Mouse (Mus musculus): ENCODE data around the gene Ppp1r1b. TPM values are rescaled to one million over a fixed set of nuclear protein-coding genes. Genes with fewer than 3 reads are reported as not detected.

The Ppp1r1b gene
- 0.28 and 0.66 TPM in 2 replicates for polyA plus RNA-seq (2015; fragmentation: Nextera tagmentation; extraction: Ambion mirVana)

GRCm38 (mm10) chr11:98348083-98348961 lies at the start of gene Ppp1r1b:
TSS of gene Ppp1r1b (plus strand) at chr11:98348404.

GRCm38 (mm10) chr11:98329081-98329959 lies 18.9 kb upstream of the Ppp1r1b start, which contains the start of gene Neurod2:
TSS of gene Neurod2 (minus strand) at chr11:98329648.

GRCm38 (mm10) chr11:98358161-98359083 lies 10.2 kb downstream of the Ppp1r1b start, which contains the start of gene Stard3:
TSS of gene Stard3 (plus strand) at chr11:98358368.

GRCm38 (mm10) chr11:98383261-98384030 lies 35.2 kb downstream of the Ppp1r1b start, which contains the start of gene Tcap:
TSS of gene Tcap (plus strand) at chr11:98383811.

GRCm38 (mm10) chr11:98385638-98386585 lies 37.7 kb downstream of the Ppp1r1b start, which contains the start of gene Pnmt:
TSS of gene Pnmt (plus strand) at chr11:98386450.

GRCm38 (mm10) chr11:98400161-98400726 lies 52.0 kb downstream of the Ppp1r1b start, which contains the start of gene Pgap3:
TSS of gene Pgap3 (minus strand) at chr11:98400490.

Other genes with a start within 250 kb of the Ppp1r1b start
- 7.9 and 8.8 TPM in 2 replicates for gene Fbxl20, start 198.0 kb upstream of the Ppp1r1b start, polyA plus RNA-seq (2015; fragmentation: Nextera tagmentation; extraction: Ambion mirVana)
- gene Med1, start 155.1 kb upstream of the Ppp1r1b start, polyA plus RNA-seq (2015; fragmentation: Nextera tagmentation; extraction: Ambion mirVana), result 26.1 and 26.9 TPM in 2 replicates
- gene Cdk12, start 145.3 kb upstream of the Ppp1r1b start, polyA plus RNA-seq (2015; fragmentation: Nextera tagmentation; extraction: Ambion mirVana), result 3.9 and 4.0 TPM in 2 replicates
- not detected in 2 replicates for gene Neurod2, start 18.8 kb upstream of the Ppp1r1b start, polyA plus RNA-seq (2015; fragmentation: Nextera tagmentation; extraction: Ambion mirVana)
- 17.0 and 19.3 TPM in 2 replicates for gene Stard3, start 10.0 kb downstream of the Ppp1r1b start, polyA plus RNA-seq (2015; fragmentation: Nextera tagmentation; extraction: Ambion mirVana)
- 604 and 677 TPM in 2 replicates for gene Tcap, start 35.4 kb downstream of the Ppp1r1b start, polyA plus RNA-seq (2015; fragmentation: Nextera tagmentation; extraction: Ambion mirVana)
- gene Pnmt, start 38.0 kb downstream of the Ppp1r1b start, polyA plus RNA-seq (2015; fragmentation: Nextera tagmentation; extraction: Ambion mirVana), result 0.18 and 0.28 TPM in 2 replicates
- 4.1 and 4.3 TPM in 2 replicates for gene Pgap3, start 52.1 kb downstream of the Ppp1r1b start, polyA plus RNA-seq (2015; fragmentation: Nextera tagmentation; extraction: Ambion mirVana)
- 13.4 and 15.9 TPM in 2 replicates for gene Erbb2, start 64.1 kb downstream of the Ppp1r1b start, polyA plus RNA-seq (2015; fragmentation: Nextera tagmentation; extraction: Ambion mirVana)
- 46.4 and 58.6 TPM in 2 replicates for gene Mien1, start 90.6 kb downstream of the Ppp1r1b start, polyA plus RNA-seq (2015; fragmentation: Nextera tagmentation; extraction: Ambion mirVana)
- 0.27 TPM in 1 of 2 replicates, not detected in the other for gene Grb7, start 98.0 kb downstream of the Ppp1r1b start, polyA plus RNA-seq (2015; fragmentation: Nextera tagmentation; extraction: Ambion mirVana)
- gene Ikzf3, start 197.6 kb downstream of the Ppp1r1b start, polyA plus RNA-seq (2015; fragmentation: Nextera tagmentation; extraction: Ambion mirVana), result 0.13 and 0.28 TPM in 2 replicates
- gene Zpbp2, start 202.7 kb downstream of the Ppp1r1b start, polyA plus RNA-seq (2015; fragmentation: Nextera tagmentation; extraction: Ambion mirVana), result 0.21 and 0.23 TPM in 2 replicates
- gene Ormdl3, start 239.0 kb downstream of the Ppp1r1b start, polyA plus RNA-seq (2015; fragmentation: Nextera tagmentation; extraction: Ambion mirVana), result 34.8 and 60.2 TPM in 2 replicates
- not detected in 2 replicates for gene Lrrc3c, start 249.9 kb downstream of the Ppp1r1b start, polyA plus RNA-seq (2015; fragmentation: Nextera tagmentation; extraction: Ambion mirVana)